18 mouse cellular contexts compared by ENCODE assay signal in genomic region chr10:18627530-18627929, GRCm38 (mm10).
DNase-seq lines count a peak whose midpoint lies in the region; ATAC-seq and TF ChIP-seq lines count a peak whose summit lies in the region.
"Had no signal": no experiment of that assay in that cellular context is flagged by ENCODE, and none has a peak within 500 bp of the region (broad histone marks: within the 10 kb centered on the region; RNA-seq: fewer than 3 reads in every experiment).

No protein-coding gene starts in this region.

- no peak overlapping the region for H3K4me2 ChIP-seq in liver, embryonic 12.5 days
- H3K4me2 ChIP-seq: embryonic facial prominence, embryonic 12.5 days; hindbrain, embryonic 13.5 days; intestine, embryonic 15.5 days had no signal

- no peak overlapping the region for H3K9ac ChIP-seq in liver, embryonic 12.5 days
- H3K9ac ChIP-seq in heart, adult 2 months (ENCODE audit: low read depth, low read length) = no peak overlapping the region
- H3K9ac ChIP-seq: embryonic facial prominence, embryonic 12.5 days; hindbrain, embryonic 13.5 days; intestine, embryonic 15.5 days; liver, embryonic 14.5 days had no signal

- H3K27me3 ChIP-seq in liver, embryonic 12.5 days (replicated peaks) = no peaks in the 10 kb centered on the region
- H3K27me3 ChIP-seq in heart, adult 2 months (ENCODE audit: control insufficient read depth, insufficient read depth, low read length) = no peaks in the 10 kb centered on the region
- H3K27me3 ChIP-seq: embryonic facial prominence, embryonic 12.5 days; hindbrain, embryonic 13.5 days; intestine, embryonic 15.5 days had no signal

- TF ChIP-seq POLR2A in cortical plate, adult 2 months (IDR thresholded peaks at IDR 0.05; ENCODE audit: extremely low read depth, insufficient read depth, low read length) = no peak
- TF ChIP-seq POLR2A in heart, adult 2 months (IDR thresholded peaks at IDR 0.05; ENCODE audit: insufficient read depth, low read depth, low read length) = no peak

- no peak for TF ChIP-seq EP300 in heart, adult 2 months (IDR thresholded peaks at IDR 0.05; ENCODE audit: insufficient read depth, low read depth, low read length)

- no peak for TF ChIP-seq CTCF in cortical plate, adult 2 months (IDR thresholded peaks at IDR 0.05; ENCODE audit: extremely low read depth, insufficient read depth, low read length)
- TF ChIP-seq CTCF in heart, adult 2 months (IDR thresholded peaks at IDR 0.05) = no peak

- H3K9me3 ChIP-seq in liver, embryonic 12.5 days (replicated peaks) = no peaks in the 10 kb centered on the region
- H3K9me3 ChIP-seq: embryonic facial prominence, embryonic 12.5 days; hindbrain, embryonic 13.5 days; intestine, embryonic 15.5 days had no signal

- H3K79me2 ChIP-seq in heart, adult 2 months (replicated peaks; ENCODE audit: control insufficient read depth, insufficient read depth, low read length) = no peaks in the 10 kb centered on the region

- whole genome bisulfite sequencing in liver, embryonic 12.5 days (ENCODE audit: insufficient replicate concordance) = 71% methylated on average over 6 of the region's 6 CpGs
- WGBS in heart, adult 2 months = 87% methylated on average over 6 of the region's 6 CpGs

- H3K27ac ChIP-seq in cortical plate, adult 2 months (ENCODE audit: insufficient read depth, low read length) = peak overlapping the region; percentile 39; the same call in 1 of the 2 replicates
- H3K27ac ChIP-seq in liver, embryonic 12.5 days = no peak overlapping the region
- no peak overlapping the region for H3K27ac ChIP-seq in heart, adult 2 months
- H3K27ac ChIP-seq: embryonic facial prominence, embryonic 12.5 days; gastrocnemius, adult 2 months; hindbrain, embryonic 13.5 days; intestine, embryonic 15.5 days; liver, embryonic 14.5 days had no signal

- peak; percentile 85 to 87 for DNase-seq in frontal cortex, adult 2 months (ENCODE audit: extremely low spot score in 1 of 2, low spot score in 1 of 2)
- peak; percentile 68 to 84 for DNase-seq in left cerebral cortex, adult 18-20 months (ENCODE audit: low spot score in 2 of 2)
- peak; percentile 62 to 81 for DNase-seq in right cerebral cortex, postnatal 10 days (ENCODE audit: low spot score in 2 of 2)
- DNase-seq in heart, adult 2 months = no peak
- DNase-seq in adrenal gland, adult 2 months = no peak
- DNase-seq: adrenal gland, postnatal 25 days; gastrocnemius, adult 2 months; heart, adult 11 months; retina, postnatal 1 day; thymus, adult 18-20 months had no signal

- no peak for ATAC-seq in liver, embryonic 12.5 days
- ATAC-seq: CD4-positive, CD25-positive, alpha-beta regulatory T cell, adult 4 months; intestine, embryonic 15.5 days; lung, postnatal 0 days had no signal

- H3K36me3 ChIP-seq in liver, embryonic 12.5 days = no peaks in the 10 kb centered on the region
- H3K36me3 ChIP-seq in heart, adult 2 months (ENCODE audit: control insufficient read depth, insufficient read depth, low read length) = no peaks in the 10 kb centered on the region
- H3K36me3 ChIP-seq: embryonic facial prominence, embryonic 12.5 days; intestine, embryonic 15.5 days had no signal

- no peak overlapping the region for H3K4me3 ChIP-seq in cortical plate, adult 2 months (ENCODE audit: insufficient read depth, low read length)
- H3K4me3 ChIP-seq in liver, embryonic 12.5 days = no peak overlapping the region
- no peak overlapping the region for H3K4me3 ChIP-seq in heart, adult 2 months
- H3K4me3 ChIP-seq: embryonic facial prominence, embryonic 12.5 days; gastrocnemius, adult 2 months; hindbrain, embryonic 13.5 days; intestine, embryonic 15.5 days had no signal

- intact Hi-C loops in heart, adult 2 months (cut with DNase I) = no loop called here

- peaks cover 4% of the 10 kb centered on the region; the same call in 1 of the 2 replicates for H3K4me1 ChIP-seq in cortical plate, adult 2 months (ENCODE audit: control insufficient read depth, insufficient read depth, low read length)
- H3K4me1 ChIP-seq in liver, embryonic 12.5 days = no peaks in the 10 kb centered on the region
- H3K4me1 ChIP-seq in heart, adult 2 months (ENCODE audit: control insufficient read depth, insufficient read depth, low read length) = no peaks in the 10 kb centered on the region
- H3K4me1 ChIP-seq: embryonic facial prominence, embryonic 12.5 days; hindbrain, embryonic 13.5 days; intestine, embryonic 15.5 days had no signal

Comparison
In these comparisons a context has a peak if more than half of its experiments do, and no peak if none do; other contexts are left out.
1. DNase-seq: peak in frontal cortex, adult 2 months (2 of 2), left cerebral cortex, adult 18-20 months (2 of 2) and right cerebral cortex, postnatal 10 days (2 of 2); none in heart, adult 2 months (0 of 2) and adrenal gland, adult 2 months (single experiment).